Mouse (Mus musculus) cerebellum, adult 2 months (tissue): ENCODE measurements at regions not wholly inside any gene's neighbourhood (a gene's known extent, or its start where the extent isn't known, plus 50 kb on each side); places are given as distances from the start of the nearest gene placed in this dataset.

Experiments used
- DNase-seq, 2 experiments: peaks; one replicate each; pipeline ENCODE4 v3.0.0; 2021
- H3K27ac ChIP-seq: fragments of 200-500 bp; 2 replicates; pipeline ENCODE4 v1.5.1; 2012; ENCODE audit warnings: low read length, control low read depth, inconsistent platforms; ENCODE audit not compliant: insufficient read depth
- H3K27me3 ChIP-seq: fragments of 200-500 bp; 2 replicates; pipeline ENCODE4 v1.6.1; 2012; ENCODE audit warnings: inconsistent platforms, mild to moderate bottlenecking, low read length, moderate library complexity; ENCODE audit not compliant: control insufficient read depth, insufficient read depth
- H3K4me1 ChIP-seq: fragments of 200-500 bp; 2 replicates; pipeline ENCODE4 v1.6.1; 2011; ENCODE audit warnings: low read length; ENCODE audit not compliant: control insufficient read depth, insufficient read depth
- H3K4me3 ChIP-seq: fragments of 200-500 bp; replicated peaks from 2 replicates; pipeline ENCODE3; 2011; ENCODE audit warnings: mild to moderate bottlenecking, low read depth, low read length, control low read depth; ENCODE audit not compliant: insufficient read depth
- CTCF ChIP-seq: fragments of 200-500 bp; IDR thresholded peaks from 2 replicates; pipeline ENCODE4 v1.5.1; 2011; ENCODE audit warnings: low read depth, mild to moderate bottlenecking, control low read depth, low read length, moderate library complexity, borderline replicate concordance; ENCODE audit not compliant: insufficient read depth
- POLR2A ChIP-seq: fragments of 200-500 bp; IDR thresholded peaks from 2 replicates; pipeline ENCODE4 v1.6.1; 2011; ENCODE audit warnings: low read length, control low read depth, borderline replicate concordance; ENCODE audit not compliant: insufficient read depth
- WGBS: fragments of 180-500 bp; shearing (Covaris S2); methylation state at CpG from one replicate; pipeline ENCODE4 v1.1.7; 2018; 5-methylcytosine and 5-hydroxymethylcytosine counted together

- 65% methylated on average over 1 of the region's 1 CpGs for WGBS
- H3K27ac ChIP-seq = no peak overlapping the region
- H3K4me3 ChIP-seq = no peak overlapping the region
- H3K4me1 ChIP-seq = no peaks in the 10 kb centered on the region
- H3K27me3 ChIP-seq = no peaks in the 10 kb centered on the region
- no peak for DNase-seq
- TF ChIP-seq CTCF = no peak
- TF ChIP-seq POLR2A = no peak
Measured at GRCm38 (mm10) chr2:64413846-64414245, 316.0 kb upstream of the Fign start.

- TF ChIP-seq POLR2A = no peak
- TF ChIP-seq CTCF = no peak
- Histone ChIP-seq H3K4me1 (no peaks in the 10 kb centered on the region), H3K4me3 (no peak overlapping the region), H3K27ac (no peak overlapping the region), H3K27me3 (no peaks in the 10 kb centered on the region)
- no peak for DNase-seq
Measured at GRCm38 (mm10) chr2:64413263-64413662, 315.4 kb upstream of the Fign start.

- Histone ChIP-seq H3K27me3 (no peaks in the 10 kb centered on the region), H3K4me1 (no peaks in the 10 kb centered on the region), H3K4me3 (no peak overlapping the region), H3K27ac (no peak overlapping the region)
- WGBS = 47% methylated on average over 4 of the region's 4 CpGs
- TF ChIP-seq CTCF (no peak), POLR2A (no peak)
- no peak for DNase-seq
Measured at GRCm38 (mm10) chr2:64395946-64396345, 298.1 kb upstream of the Fign start.

- no peak for TF ChIP-seq CTCF
- no peak for TF ChIP-seq POLR2A
- no peaks in the 10 kb centered on the region for H3K4me1 ChIP-seq
- H3K27ac ChIP-seq = no peak overlapping the region
- WGBS = 38% methylated on average over 11 of the region's 11 CpGs
- H3K27me3 ChIP-seq = no peaks in the 10 kb centered on the region
- H3K4me3 ChIP-seq = no peak overlapping the region
- DNase-seq = peak in 1 of 2 experiments; percentile 7
Measured at GRCm38 (mm10) chr2:64394619-64395294, 296.9 kb upstream of the Fign start.

- DNase-seq = no peak
- H3K4me1 ChIP-seq = no peaks in the 10 kb centered on the region
- 37% methylated on average over 8 of the region's 8 CpGs for WGBS
- no peak overlapping the region for H3K27ac ChIP-seq
- TF ChIP-seq POLR2A = no peak
- no peaks in the 10 kb centered on the region for H3K27me3 ChIP-seq
- H3K4me3 ChIP-seq = no peak overlapping the region
Measured at GRCm38 (mm10) chr2:64394199-64394598, 296.4 kb upstream of the Fign start.

- H3K27me3 ChIP-seq = no peaks in the 10 kb centered on the region
- no peaks in the 10 kb centered on the region for H3K4me1 ChIP-seq
- H3K4me3 ChIP-seq = no peak overlapping the region
- peak in 1 of 2 experiments; percentile 7 for DNase-seq
- H3K27ac ChIP-seq = no peak overlapping the region
- TF ChIP-seq CTCF (no peak), POLR2A (no peak)
- WGBS = 4% methylated on average over 2 of the region's 2 CpGs
Measured at GRCm38 (mm10) chr2:64369791-64370190, 272.0 kb upstream of the Fign start.

- no peak for DNase-seq
- H3K27me3 ChIP-seq = no peaks in the 10 kb centered on the region
- no peak overlapping the region for H3K4me3 ChIP-seq
- TF ChIP-seq POLR2A = no peak
- TF ChIP-seq CTCF = no peak
- no peaks in the 10 kb centered on the region for H3K4me1 ChIP-seq
- no peak overlapping the region for H3K27ac ChIP-seq
- WGBS = 92% methylated on average over 7 of the region's 7 CpGs
Measured at GRCm38 (mm10) chr2:64367188-64367587, 269.4 kb upstream of the Fign start.

- Histone ChIP-seq H3K4me3 (no peak overlapping the region), H3K27me3 (no peaks in the 10 kb centered on the region), H3K27ac (no peak overlapping the region), H3K4me1 (no peaks in the 10 kb centered on the region)
- TF ChIP-seq POLR2A (no peak), CTCF (no peak)
- DNase-seq = no peak
- WGBS = 84% methylated on average over 5 of the region's 5 CpGs
Measured at GRCm38 (mm10) chr2:64366528-64366927, 268.7 kb upstream of the Fign start.
